Mouse (Mus musculus): ENCODE measurements around the gene Perp.

DNA sequence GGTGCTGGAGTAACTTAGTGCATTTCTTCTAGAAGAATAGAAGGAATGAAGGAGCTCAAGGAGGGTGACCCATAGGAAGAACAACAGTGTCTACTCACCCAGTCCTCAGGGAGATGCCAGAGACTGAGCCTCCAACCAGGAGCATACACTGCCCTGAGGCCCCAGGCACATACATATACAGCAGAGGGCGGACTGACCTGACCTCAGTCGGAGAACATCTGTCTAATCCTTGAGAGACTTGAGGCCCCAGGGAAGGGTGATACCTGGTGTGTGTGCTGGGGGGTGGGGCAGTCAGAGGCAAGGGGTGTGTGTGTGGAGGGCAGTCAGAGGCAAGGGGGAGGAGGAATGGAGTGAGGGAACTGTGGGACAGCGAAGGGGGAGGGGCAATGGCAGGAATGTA lies 14.8 kb downstream of the Perp start:
- TF ChIP-seq CTCF (IDR thresholded peaks at IDR 0.05; ENCODE audit: low read depth, low read length) (no peak), POLR2A (IDR thresholded peaks at IDR 0.05; ENCODE audit: borderline replicate concordance, low read depth, low read length) (no peak)
